Mouse (Mus musculus): ENCODE measurements around the gene Zfp672. TPM values are rescaled to one million over a fixed set of nuclear protein-coding genes. Genes with fewer than 3 reads are reported as not detected.
A peak's percentile ranks its signal among the peaks of the same experiment; 100 is the strongest.

Zfp672 gene
- polyA plus RNA-seq, 1 experiment from 2014 or later, result 50.6 TPM

- H3K27ac ChIP-seq (ENCODE audit: low read depth, low read length), result no peak overlapping the region
- 82% methylated on average over 4 of the region's 4 CpGs for WGBS
- DNase-seq (ENCODE audit: low spot score), result no peak
Measured at GRCm38 (mm10) chr11:58346745-58347144, 16.6 kb upstream of the Zfp672 start.

GRCm38 (mm10) chr11:58334746-58335145 is 4.6 kb upstream of the Zfp672 start:
- 86% methylated on average over 3 of the region's 3 CpGs for WGBS
- H3K27me3 ChIP-seq (replicated peaks; ENCODE audit: control insufficient read depth, insufficient read depth, low read length), result no peaks in the 10 kb centered on the region
- no peak overlapping the region for H3K4me3 ChIP-seq (ENCODE audit: low read depth, low read length)
- ATAC-seq (replicated peaks; ENCODE audit: low FRiP score) (no peak), DNase-seq (ENCODE audit: low spot score) (no peak)
- no peak overlapping the region for H3K4me2 ChIP-seq
- H3K9ac ChIP-seq (ENCODE audit: low read depth, low read length), result no peak overlapping the region
- peaks cover 11% of the 10 kb centered on the region for H3K4me1 ChIP-seq (replicated peaks; ENCODE audit: control insufficient read depth, insufficient read depth, low read length)
- peaks cover 11% of the 10 kb centered on the region for H3K36me3 ChIP-seq (ENCODE audit: control insufficient read depth, insufficient read depth, low read length)
- H3K9me3 ChIP-seq (ENCODE audit: control insufficient read depth, low read length), result no peaks in the 10 kb centered on the region
- H3K27ac ChIP-seq (ENCODE audit: low read depth, low read length), result no peak overlapping the region

More at GRCm38 (mm10) chr11:58346745-58347144, 16.6 kb upstream of the Zfp672 start:
- Histone ChIP-seq H3K4me1 (replicated peaks; ENCODE audit: control insufficient read depth, insufficient read depth, low read length) (peaks cover 8% of the 10 kb centered on the region), H3K9ac (ENCODE audit: low read depth, low read length) (no peak overlapping the region), H3K4me2 (no peak overlapping the region), H3K4me3 (ENCODE audit: low read depth, low read length) (no peak overlapping the region), H3K36me3 (ENCODE audit: control insufficient read depth, insufficient read depth, low read length) (peaks cover 25% of the 10 kb centered on the region), H3K27me3 (replicated peaks; ENCODE audit: control insufficient read depth, insufficient read depth, low read length) (no peaks in the 10 kb centered on the region), H3K9me3 (ENCODE audit: control insufficient read depth, low read length) (no peaks in the 10 kb centered on the region)
- no peak for ATAC-seq (replicated peaks; ENCODE audit: low FRiP score)

GRCm38 (mm10) chr11:58331546-58331945 is 1.4 kb upstream of the Zfp672 start:
- Histone ChIP-seq H3K4me1 (replicated peaks; ENCODE audit: control insufficient read depth, insufficient read depth, low read length) (peaks cover 20% of the 10 kb centered on the region), H3K9me3 (ENCODE audit: control insufficient read depth, low read length) (no peaks in the 10 kb centered on the region), H3K36me3 (ENCODE audit: control insufficient read depth, insufficient read depth, low read length) (peaks cover 13% of the 10 kb centered on the region), H3K27me3 (replicated peaks; ENCODE audit: control insufficient read depth, insufficient read depth, low read length) (no peaks in the 10 kb centered on the region), H3K4me2 (peak overlapping the region; percentile 93), H3K9ac (ENCODE audit: low read depth, low read length) (peak overlapping the region; percentile 81), H3K4me3 (ENCODE audit: low read depth, low read length) (peak overlapping the region; percentile 76), H3K27ac (ENCODE audit: low read depth, low read length) (no peak overlapping the region)
- WGBS, result 80% methylated on average over 6 of the region's 6 CpGs
- ATAC-seq (replicated peaks; ENCODE audit: low FRiP score), result no peak
- DNase-seq (ENCODE audit: low spot score), result no peak

- Histone ChIP-seq H3K4me1 (replicated peaks; ENCODE audit: control insufficient read depth, insufficient read depth, low read length) (peaks cover 20% of the 10 kb centered on the region), H3K36me3 (ENCODE audit: control insufficient read depth, insufficient read depth, low read length) (peaks cover 14% of the 10 kb centered on the region), H3K9me3 (ENCODE audit: control insufficient read depth, low read length) (no peaks in the 10 kb centered on the region), H3K9ac (ENCODE audit: low read depth, low read length) (peak overlapping the region; percentile 81), H3K27me3 (replicated peaks; ENCODE audit: control insufficient read depth, insufficient read depth, low read length) (no peaks in the 10 kb centered on the region), H3K27ac (ENCODE audit: low read depth, low read length) (peak overlapping the region; percentile 64), H3K4me2 (peak overlapping the region; percentile 93), H3K4me3 (ENCODE audit: low read depth, low read length) (peak overlapping the region; percentile 76)
- ATAC-seq (replicated peaks; ENCODE audit: low FRiP score) (peak; percentile 11; the same call in 1 of the 2 replicates), DNase-seq (ENCODE audit: low spot score) (no peak)
- 9% methylated on average over 10 of the region's 10 CpGs for WGBS
Measured at GRCm38 (mm10) chr11:58331149-58331495, 983 bp upstream of the Zfp672 start.

- under 1% methylated on average over 21 of the region's 21 CpGs for WGBS
- Histone ChIP-seq H3K9ac (ENCODE audit: low read depth, low read length) (peak overlapping the region; percentile 81), H3K27ac (ENCODE audit: low read depth, low read length) (peak overlapping the region; percentile 64), H3K4me1 (replicated peaks; ENCODE audit: control insufficient read depth, insufficient read depth, low read length) (peaks cover 25% of the 10 kb centered on the region), H3K4me2 (peak overlapping the region; percentile 93), H3K9me3 (ENCODE audit: control insufficient read depth, low read length) (no peaks in the 10 kb centered on the region), H3K27me3 (replicated peaks; ENCODE audit: control insufficient read depth, insufficient read depth, low read length) (no peaks in the 10 kb centered on the region), H3K4me3 (ENCODE audit: low read depth, low read length) (peak overlapping the region; percentile 76), H3K36me3 (ENCODE audit: control insufficient read depth, insufficient read depth, low read length) (peaks cover 14% of the 10 kb centered on the region)
- peak; percentile 26; the same call in 1 of the 2 replicates for ATAC-seq (replicated peaks; ENCODE audit: low FRiP score)
- no peak for DNase-seq (ENCODE audit: low spot score)
Measured at GRCm38 (mm10) chr11:58329906-58330275, 248 bp downstream of the Zfp672 start.

- Histone ChIP-seq H3K4me3 (ENCODE audit: low read depth, low read length) (no peak overlapping the region), H3K27me3 (replicated peaks; ENCODE audit: control insufficient read depth, insufficient read depth, low read length) (no peaks in the 10 kb centered on the region), H3K27ac (ENCODE audit: low read depth, low read length) (no peak overlapping the region), H3K36me3 (ENCODE audit: control insufficient read depth, insufficient read depth, low read length) (peaks cover 14% of the 10 kb centered on the region), H3K9ac (ENCODE audit: low read depth, low read length) (no peak overlapping the region), H3K4me2 (no peak overlapping the region), H3K4me1 (replicated peaks; ENCODE audit: control insufficient read depth, insufficient read depth, low read length) (peaks cover 37% of the 10 kb centered on the region), H3K9me3 (ENCODE audit: control insufficient read depth, low read length) (no peaks in the 10 kb centered on the region)
- peak; percentile 23 for DNase-seq (ENCODE audit: low spot score)
- no peak for ATAC-seq (replicated peaks; ENCODE audit: low FRiP score)
- 92% methylated on average over 3 of the region's 3 CpGs for WGBS
Measured at GRCm38 (mm10) chr11:58326781-58327180, 3.4 kb downstream of the Zfp672 start.

- H3K4me2 ChIP-seq, result peak overlapping the region; percentile 76; the same call in 1 of the 2 replicates
- H3K27ac ChIP-seq (ENCODE audit: low read depth, low read length), result peak overlapping the region; percentile 41; the same call in 1 of the 2 replicates
- H3K4me3 ChIP-seq (ENCODE audit: low read depth, low read length), result no peak overlapping the region
- ATAC-seq (replicated peaks; ENCODE audit: low FRiP score), result no peak
- WGBS, result 66% methylated on average over 3 of the region's 3 CpGs
- H3K27me3 ChIP-seq (replicated peaks; ENCODE audit: control insufficient read depth, insufficient read depth, low read length), result no peaks in the 10 kb centered on the region
- H3K36me3 ChIP-seq (ENCODE audit: control insufficient read depth, insufficient read depth, low read length), result peaks cover 14% of the 10 kb centered on the region
- H3K9ac ChIP-seq (ENCODE audit: low read depth, low read length), result no peak overlapping the region
- no peaks in the 10 kb centered on the region for H3K9me3 ChIP-seq (ENCODE audit: control insufficient read depth, low read length)
- DNase-seq (ENCODE audit: low spot score), result no peak
- peaks cover 33% of the 10 kb centered on the region for H3K4me1 ChIP-seq (replicated peaks; ENCODE audit: control insufficient read depth, insufficient read depth, low read length)
Measured at GRCm38 (mm10) chr11:58324614-58325229, 5.4 kb downstream of the Zfp672 start.

GRCm38 (mm10) chr11:58323570-58324340 is 6.4 kb downstream of the Zfp672 start:
- Histone ChIP-seq H3K27me3 (replicated peaks; ENCODE audit: control insufficient read depth, insufficient read depth, low read length) (no peaks in the 10 kb centered on the region), H3K36me3 (ENCODE audit: control insufficient read depth, insufficient read depth, low read length) (peaks cover 18% of the 10 kb centered on the region), H3K9ac (ENCODE audit: low read depth, low read length) (peak overlapping the region; percentile 93), H3K27ac (ENCODE audit: low read depth, low read length) (peak overlapping the region; percentile 99), H3K4me2 (peak overlapping the region; percentile 76), H3K4me3 (ENCODE audit: low read depth, low read length) (peak overlapping the region; percentile 87), H3K9me3 (ENCODE audit: control insufficient read depth, low read length) (no peaks in the 10 kb centered on the region), H3K4me1 (replicated peaks; ENCODE audit: control insufficient read depth, insufficient read depth, low read length) (peaks cover 26% of the 10 kb centered on the region)
- WGBS, result 13% methylated on average over 24 of the region's 24 CpGs
- DNase-seq (ENCODE audit: low spot score) (peak; percentile 53), ATAC-seq (replicated peaks; ENCODE audit: low FRiP score) (no peak)
